Mouse (Mus musculus) brain, embryonic 14.5 days (tissue): ENCODE data around the gene Erp27.

ENCODE experiments used
- CTCF ChIP-seq: fragments of 200-500 bp; IDR thresholded peaks from 2 replicates; pipeline ENCODE4 v1.5.1; 2012; ENCODE audit warnings: inconsistent platforms, mild to moderate bottlenecking, moderate library complexity, borderline replicate concordance; ENCODE audit not compliant: insufficient read depth, insufficient read length; ENCODE audit errors: extremely low read depth
- POLR2A ChIP-seq: fragments of 200-500 bp; IDR thresholded peaks from 2 replicates; pipeline ENCODE4 v1.6.1; 2012; ENCODE audit warnings: mild to moderate bottlenecking, inconsistent platforms, borderline replicate concordance; ENCODE audit not compliant: poor library complexity, insufficient read depth, insufficient read length, severe bottlenecking; ENCODE audit errors: extremely low read depth

- TF ChIP-seq CTCF, result no peak
- no peak for TF ChIP-seq POLR2A
Measured at GRCm38 (mm10) chr6:136921601-136922000, 379 bp downstream of the Erp27 start.
